Mouse (Mus musculus): ENCODE measurements around the gene Dock6. TPM values are rescaled to one million over a fixed set of nuclear protein-coding genes. Genes with fewer than 3 reads are reported as not detected.

Gene Dock6
- total RNA-seq, 2 experiments from 2014 or later = 9.4 to 10.5 TPM

DNA sequence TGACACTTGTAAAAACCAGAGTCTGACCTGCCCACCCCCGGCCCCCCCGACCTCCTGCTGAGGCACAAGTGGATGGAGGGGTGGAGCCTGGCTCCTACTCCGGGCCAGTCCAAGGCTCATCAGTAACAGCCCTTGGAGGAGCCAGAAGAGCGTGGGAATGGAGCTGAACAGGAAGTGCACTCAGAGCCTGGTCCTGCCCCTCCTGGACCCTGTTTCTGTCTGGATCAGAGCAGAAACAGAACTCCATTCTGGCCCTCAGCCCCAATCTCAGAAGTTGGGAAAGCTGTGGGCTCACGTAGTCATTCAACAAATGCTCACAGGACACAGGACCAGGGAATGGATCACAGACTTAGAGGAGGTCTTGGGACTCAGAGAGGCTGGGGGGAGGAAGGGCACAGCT is 10.0 kb downstream of the Dock6 start:
- Histone ChIP-seq H3K27ac (peak overlapping the region; percentile 88), H3K4me3 (no peak overlapping the region)
- TF ChIP-seq CTCF (IDR thresholded peaks at IDR 0.05) = no peak
- DNase-seq = peak; percentile 58
- intact Hi-C loops (cut with DNase I) = no loop called here

DNA sequence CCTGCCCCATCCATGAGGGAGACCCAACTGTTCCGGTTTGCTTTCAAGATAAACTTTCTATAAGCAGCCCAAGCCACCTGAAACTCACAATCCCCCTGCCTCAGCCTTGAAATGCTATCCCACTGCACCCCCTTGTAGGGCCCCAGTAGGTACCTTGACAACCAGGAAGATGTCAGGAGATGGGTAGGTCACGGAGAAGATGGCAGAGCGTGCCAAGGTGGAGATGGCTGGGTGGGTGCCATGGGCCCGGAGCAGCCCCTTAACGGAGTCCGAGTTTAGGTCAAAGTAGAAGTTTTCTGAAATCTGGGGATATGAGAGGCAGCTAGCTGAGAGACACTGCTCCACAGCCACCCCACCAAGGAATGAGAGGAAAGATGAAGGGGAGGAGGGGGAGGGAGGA is 11.1 kb downstream of the Dock6 start:
- TF ChIP-seq CTCF (IDR thresholded peaks at IDR 0.05) = no peak
- intact Hi-C loops (cut with DNase I) = no loop called here
- H3K27ac ChIP-seq = peak overlapping the region; percentile 59; the same call in 1 of the 2 replicates
- no peak for DNase-seq
- no peak overlapping the region for H3K4me3 ChIP-seq

- intact Hi-C loops (cut with DNase I) = loop anchor here (1.0 kb wide), 1 partner anchor 31 kb away; no protein-coding TSS in a partner anchor
- H3K27ac ChIP-seq = peak overlapping the region; percentile 59
- no peak for DNase-seq
- TF ChIP-seq CTCF (IDR thresholded peaks at IDR 0.05) = peak; percentile 78
- no peak overlapping the region for H3K4me3 ChIP-seq
Measured at GRCm38 (mm10) chr9:21840115-21840787, 12.2 kb downstream of the Dock6 start.

GRCm38 (mm10) chr9:21837690-21838089 is 14.7 kb downstream of the Dock6 start:
- TF ChIP-seq CTCF (IDR thresholded peaks at IDR 0.05) = no peak
- intact Hi-C loops (cut with DNase I) = no loop called here
- Histone ChIP-seq H3K4me3 (no peak overlapping the region), H3K27ac (no peak overlapping the region)
- no peak for DNase-seq

DNA sequence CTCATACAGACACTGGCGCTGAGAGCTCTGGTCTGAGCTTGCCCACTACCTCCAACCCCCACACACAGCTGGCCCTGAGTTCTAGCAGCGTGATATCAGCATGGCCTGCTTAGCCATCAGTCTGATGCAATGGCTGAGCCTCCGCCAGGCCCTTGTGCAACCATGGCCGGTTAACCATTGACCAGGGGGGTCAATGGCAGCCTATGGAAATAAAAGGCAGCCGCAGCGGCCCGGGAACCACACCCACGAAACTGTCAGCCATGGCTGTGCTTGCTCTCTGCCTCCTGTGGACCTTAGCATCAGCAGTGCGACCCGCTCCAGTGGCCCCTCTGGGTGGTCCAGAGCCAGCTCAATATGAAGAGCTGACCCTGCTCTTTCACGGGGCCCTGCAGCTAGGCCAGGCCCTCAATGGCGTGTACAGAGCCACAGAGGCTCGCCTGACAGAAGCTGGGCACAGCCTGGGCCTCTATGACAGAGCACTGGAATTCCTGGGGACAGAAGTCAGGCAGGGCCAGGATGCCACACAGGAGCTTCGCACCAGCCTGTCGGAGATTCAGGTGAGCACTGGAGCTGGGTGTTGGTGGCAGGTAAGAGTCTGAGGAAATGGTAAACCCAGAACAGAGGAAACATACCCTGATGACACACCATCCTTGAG is 17.1 kb downstream of the Dock6 start, which contains the start of gene Angptl8:
Gene Angptl8, plus strand, starts transcription at position 253 of the 655 bp plus-strand sequence.
- no peak for TF ChIP-seq CTCF (IDR thresholded peaks at IDR 0.05)
- Histone ChIP-seq H3K27ac (no peak within 1 kb of the TSS), H3K4me3 (no peak within 1 kb of the TSS)
- intact Hi-C loops (cut with DNase I) = no loop called here
- DNase-seq = peak; percentile 58

DNA sequence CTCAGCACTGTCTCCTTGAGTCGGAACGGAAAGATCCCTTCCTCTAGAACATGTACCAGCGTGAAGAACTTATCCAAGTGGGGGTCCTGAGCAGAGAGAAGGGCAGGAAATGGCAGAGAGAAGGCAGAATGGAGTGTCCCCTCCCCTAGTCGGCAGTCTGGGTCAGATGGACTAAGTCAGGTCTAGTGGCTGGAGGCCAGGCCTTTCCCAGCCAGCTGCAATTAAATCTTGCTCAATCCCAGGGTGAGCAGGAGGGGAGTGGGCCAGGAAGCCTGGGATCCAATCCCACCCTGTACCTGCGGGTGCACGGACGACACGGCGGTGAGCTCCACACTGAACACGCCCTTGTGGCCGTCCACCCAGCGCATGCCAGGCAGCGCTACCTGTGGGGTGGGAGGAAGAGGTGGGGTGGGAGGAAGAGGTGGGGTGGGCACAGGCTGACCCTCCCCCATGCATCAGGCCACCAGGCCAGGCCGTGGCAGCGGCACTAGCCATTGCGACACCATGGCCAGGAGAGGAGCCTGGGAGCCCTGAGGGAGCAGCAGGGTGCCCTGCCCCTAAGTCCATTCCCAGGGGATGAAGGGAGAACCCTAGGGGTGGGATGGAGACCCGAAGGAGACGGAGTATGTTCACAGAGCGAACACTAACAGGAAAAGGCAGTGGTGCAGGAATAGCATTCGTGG is 20.7 kb downstream of the Dock6 start:
- Histone ChIP-seq H3K4me3 (no peak overlapping the region), H3K27ac (no peak overlapping the region)
- intact Hi-C loops (cut with DNase I) = no loop called here
- TF ChIP-seq CTCF (IDR thresholded peaks at IDR 0.05) = no peak
- no peak for DNase-seq

GRCm38 (mm10) chr9:21830936-21831335 is 21.5 kb downstream of the Dock6 start:
- no peak for TF ChIP-seq CTCF (IDR thresholded peaks at IDR 0.05)
- intact Hi-C loops (cut with DNase I) = no loop called here
- DNase-seq = no peak

GRCm38 (mm10) chr9:21830461-21830850 is 22.0 kb downstream of the Dock6 start:
- intact Hi-C loops (cut with DNase I) = no loop called here
- no peak for DNase-seq
- no peak for TF ChIP-seq CTCF (IDR thresholded peaks at IDR 0.05)
- Histone ChIP-seq H3K4me3 (no peak overlapping the region), H3K27ac (no peak overlapping the region)

More at GRCm38 (mm10) chr9:21830936-21831335, 21.5 kb downstream of the Dock6 start:
- Histone ChIP-seq H3K27ac (no peak overlapping the region), H3K4me3 (no peak overlapping the region)

GRCm38 (mm10) chr9:21829834-21830460 is 22.5 kb downstream of the Dock6 start:
- Histone ChIP-seq H3K4me3 (no peak overlapping the region), H3K27ac (no peak overlapping the region)
- no peak for DNase-seq
- no peak for TF ChIP-seq CTCF (IDR thresholded peaks at IDR 0.05)
- intact Hi-C loops (cut with DNase I) = no loop called here

GRCm38 (mm10) chr9:21824366-21824765 is 28.1 kb downstream of the Dock6 start:
- intact Hi-C loops (cut with DNase I) = no loop called here
- no peak overlapping the region for H3K4me3 ChIP-seq
- TF ChIP-seq CTCF (IDR thresholded peaks at IDR 0.05) = no peak
- DNase-seq = no peak
- H3K27ac ChIP-seq = no peak overlapping the region

- intact Hi-C loops (cut with DNase I) = no loop called here
- Histone ChIP-seq H3K4me3 (no peak overlapping the region), H3K27ac (no peak overlapping the region)
- DNase-seq = no peak
- no peak for TF ChIP-seq CTCF (IDR thresholded peaks at IDR 0.05)
Measured at GRCm38 (mm10) chr9:21823957-21824356, 28.5 kb downstream of the Dock6 start.

- Histone ChIP-seq H3K4me3 (no peak overlapping the region), H3K27ac (no peak overlapping the region)
- TF ChIP-seq CTCF (IDR thresholded peaks at IDR 0.05) = no peak
- intact Hi-C loops (cut with DNase I) = no loop called here
- DNase-seq = no peak
Measured at GRCm38 (mm10) chr9:21822686-21823085, 29.7 kb downstream of the Dock6 start.

- Histone ChIP-seq H3K4me3 (no peak overlapping the region), H3K27ac (no peak overlapping the region)
- no peak for DNase-seq
- intact Hi-C loops (cut with DNase I) = no loop called here
- TF ChIP-seq CTCF (IDR thresholded peaks at IDR 0.05) = no peak
Measured at GRCm38 (mm10) chr9:21820183-21820582, 32.3 kb downstream of the Dock6 start.

All from gastrocnemius, adult 2 months (tissue).